Mouse (Mus musculus) lung, postnatal 25 days (tissue): Measurements from ENCODE around the gene Nptn.

Experiments
- DNase-seq: peaks from one replicate; pipeline ENCODE4 v3.0.0; 2022; ENCODE audit warnings: low spot score

The Nptn gene

DNA sequence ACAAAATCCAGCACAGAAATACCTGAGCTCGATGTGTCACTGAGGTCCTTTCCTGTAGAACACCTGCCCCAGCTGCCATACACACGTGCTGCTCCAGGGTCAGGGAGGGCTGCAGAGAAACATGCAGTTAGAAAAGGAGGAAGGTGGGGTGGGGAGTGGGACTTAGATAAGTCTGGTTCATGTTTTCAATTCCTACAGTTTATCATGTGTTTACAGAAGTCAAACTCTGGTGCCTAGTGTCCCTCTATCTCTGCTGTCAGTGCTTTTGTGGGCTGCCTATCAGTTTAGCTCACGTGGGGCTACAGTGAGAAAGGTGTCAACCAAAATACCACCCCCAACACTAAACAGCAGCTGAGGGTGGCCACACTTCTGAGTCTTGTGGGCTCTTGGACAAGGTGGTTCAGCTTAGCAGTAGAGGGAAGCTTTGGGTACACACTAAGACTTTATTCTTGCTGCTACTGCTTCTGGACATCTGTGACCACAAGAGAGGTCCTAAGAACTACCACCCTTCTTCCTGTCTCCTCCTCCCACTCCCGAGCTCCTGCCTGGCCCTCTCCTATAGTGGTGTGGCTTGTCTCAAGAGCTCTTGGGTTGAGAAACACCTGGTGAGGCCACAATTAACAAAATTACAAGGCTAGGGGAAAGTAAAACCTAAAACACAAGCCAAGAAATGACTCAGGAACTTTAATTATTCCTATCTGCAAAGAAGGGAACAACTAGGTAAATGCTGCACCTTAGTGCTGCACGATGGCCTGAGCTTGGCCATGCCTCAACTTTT is 75.9 kb downstream of the Nptn start:
- peak; percentile 19 for DNase-seq

DNA sequence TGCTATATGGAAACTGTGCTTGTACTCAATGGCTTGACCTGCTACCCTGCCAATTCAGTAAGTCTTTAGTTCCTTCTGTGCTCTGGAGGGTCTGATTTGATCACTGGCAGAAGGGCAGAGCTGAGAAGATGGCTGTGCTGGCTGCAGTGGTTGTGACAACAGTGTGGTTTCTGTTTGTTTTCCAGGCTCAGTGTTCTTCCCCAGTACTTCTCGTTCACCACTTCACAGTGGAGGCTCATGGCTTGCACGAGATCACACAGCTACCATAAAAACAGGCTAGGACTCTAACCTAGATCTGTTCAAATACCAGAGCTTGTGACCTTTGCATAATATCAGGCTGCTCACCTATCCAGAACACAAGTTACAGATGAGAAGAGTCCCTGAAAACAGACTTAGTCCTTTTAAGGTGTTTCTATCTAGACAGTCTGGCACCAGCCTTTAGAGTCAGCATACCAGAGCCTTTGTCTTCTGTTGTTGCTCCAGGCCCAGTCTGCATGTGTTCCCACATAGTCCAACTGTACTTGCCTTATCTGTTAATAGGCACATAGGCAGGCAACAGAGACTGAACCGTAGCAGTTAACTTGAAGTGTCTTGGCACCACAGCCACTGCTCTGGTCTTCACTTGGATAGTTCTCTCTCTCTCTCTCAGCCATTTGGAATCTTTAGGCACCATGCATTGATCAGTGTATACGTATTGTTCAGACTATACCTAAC is 76.7 kb downstream of the Nptn start:
- DNase-seq = no peak

DNA sequence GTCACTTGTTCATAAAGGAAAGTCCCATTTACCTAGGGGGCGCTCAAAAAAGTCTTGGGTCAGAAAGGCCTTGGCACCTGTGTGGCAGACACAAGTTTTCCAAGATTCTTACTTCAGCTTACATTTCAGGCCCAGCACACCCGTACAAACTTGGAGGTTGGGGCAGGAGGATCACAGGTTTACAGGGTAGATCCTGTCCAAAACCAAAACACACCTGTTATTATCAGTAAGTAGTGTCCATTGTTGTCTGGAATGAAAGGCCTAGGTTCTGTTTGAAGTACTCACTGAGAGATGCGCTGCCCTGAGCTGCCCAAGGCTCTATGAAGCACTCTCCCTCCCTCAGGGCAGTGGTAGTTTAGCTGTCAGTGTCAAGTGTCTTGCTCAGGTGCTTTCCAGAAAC is 77.3 kb downstream of the Nptn start:
- DNase-seq = no peak

DNA sequence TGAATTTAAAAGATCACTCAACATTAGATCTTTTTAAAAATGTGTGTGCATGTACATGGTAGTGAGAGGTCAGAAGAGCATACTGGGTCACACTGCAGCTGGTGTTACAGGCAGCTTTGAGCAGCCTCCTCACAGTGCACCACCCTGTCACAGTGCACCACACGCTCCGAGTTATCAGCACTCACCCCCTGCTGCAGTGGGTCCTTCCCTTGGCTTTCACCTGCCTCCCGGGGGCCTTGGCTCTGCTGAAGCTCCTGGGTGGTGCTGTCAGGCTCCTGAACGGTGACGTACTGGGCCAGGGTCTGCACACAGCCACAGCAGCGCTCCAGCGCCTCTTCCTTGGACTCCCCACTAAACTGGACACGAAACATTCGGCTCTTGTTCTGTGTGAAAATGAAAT is 77.9 kb downstream of the Nptn start:
- DNase-seq = no peak

DNA sequence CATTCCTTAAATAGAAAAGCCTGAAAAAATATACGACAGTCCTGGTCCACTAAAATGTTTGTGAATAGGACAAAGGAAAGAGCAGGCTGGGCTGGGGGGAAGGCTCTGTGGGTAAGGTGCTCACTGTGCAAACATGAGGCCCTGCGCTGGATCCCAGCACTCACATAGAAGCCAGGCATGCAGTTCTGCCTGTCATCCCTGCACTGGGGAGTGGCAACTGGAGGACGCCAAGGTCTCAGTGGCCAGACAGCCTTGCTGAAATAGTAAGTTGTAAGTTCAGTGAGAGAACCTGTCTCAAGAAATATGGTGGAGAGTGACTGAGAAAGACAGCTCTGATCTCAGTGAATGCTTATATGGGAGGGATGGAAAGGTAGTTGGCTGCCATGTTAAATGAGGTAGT is 78.6 kb downstream of the Nptn start:
- no peak for DNase-seq

DNA sequence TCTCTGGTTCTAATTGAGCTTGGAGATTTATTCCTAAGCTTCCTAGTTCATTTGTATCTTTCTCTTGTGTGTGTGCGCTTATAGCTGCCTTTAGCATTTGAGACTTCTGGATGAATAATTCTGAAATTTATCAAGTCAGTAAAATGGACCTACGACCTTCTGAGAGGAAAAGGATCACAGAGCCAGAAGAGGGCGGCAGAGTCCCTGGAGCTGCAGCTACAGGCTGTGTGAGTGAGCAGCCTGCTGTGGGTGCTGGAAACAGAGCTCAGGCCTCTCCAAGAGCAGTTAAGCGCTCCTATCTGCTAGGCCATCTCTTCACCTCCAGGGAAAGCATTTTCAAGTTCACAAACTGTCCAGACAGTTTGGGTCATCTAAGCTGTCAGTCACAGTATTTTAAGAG is 80.0 kb downstream of the Nptn start:
- no peak for DNase-seq

DNA sequence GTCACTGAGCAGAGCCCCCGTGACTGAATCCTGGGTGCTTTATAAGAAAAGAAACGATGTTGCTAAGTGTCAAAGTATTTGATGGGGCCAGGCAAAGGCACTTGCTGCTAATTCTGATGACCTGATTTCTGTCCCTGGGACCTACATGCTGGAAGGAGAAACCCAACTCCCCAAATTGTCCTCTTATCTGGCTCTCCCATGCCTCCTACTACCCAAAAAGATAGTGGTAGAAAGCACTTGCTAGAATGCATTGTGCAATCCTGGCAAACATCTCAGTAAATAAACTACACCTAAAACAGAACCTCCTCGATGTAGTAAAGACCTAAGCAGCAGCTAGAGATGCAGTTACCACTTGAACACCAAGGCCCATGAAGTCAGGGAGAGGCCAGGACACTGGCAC is 80.8 kb downstream of the Nptn start:
- DNase-seq = no peak

DNA sequence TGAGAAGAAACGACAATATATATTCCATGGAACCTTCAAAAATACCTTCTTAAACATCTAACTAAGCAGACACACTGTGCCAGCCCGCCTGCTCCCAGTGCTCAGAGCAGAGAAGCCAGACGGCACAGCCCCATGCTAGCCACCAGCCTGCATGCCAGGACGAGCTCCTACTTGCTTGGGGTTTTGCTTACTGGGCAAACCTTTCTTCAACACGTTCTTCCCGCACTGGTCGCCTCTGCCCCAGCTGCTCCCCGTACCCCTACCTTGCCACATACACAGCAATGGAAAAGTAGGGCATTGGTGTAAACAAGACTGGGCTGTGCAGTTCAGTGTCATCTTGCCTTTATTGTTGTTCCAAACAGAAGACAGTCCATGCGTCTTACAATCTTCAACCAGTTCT is 83.5 kb downstream of the Nptn start:
- DNase-seq = no peak

DNA sequence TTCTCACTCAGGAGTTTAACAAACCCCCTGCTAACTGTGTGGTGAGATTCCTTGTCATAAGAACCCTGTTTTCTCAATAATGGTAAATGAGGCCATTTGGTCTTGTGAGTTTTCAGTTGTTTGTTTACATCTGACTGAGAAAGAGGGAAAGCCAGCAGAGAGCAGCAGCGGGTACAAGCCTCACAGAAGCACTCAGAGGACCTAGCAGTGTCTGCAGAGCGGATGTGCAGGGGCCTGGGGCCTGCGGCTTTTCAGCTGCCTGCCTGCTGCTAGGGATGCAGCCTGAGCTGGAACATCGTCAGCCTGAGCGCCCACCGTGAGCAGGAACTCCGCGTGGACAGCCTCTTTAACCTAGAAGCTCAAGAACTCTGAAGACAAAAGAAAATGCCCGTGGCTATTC is 84.2 kb downstream of the Nptn start:
- DNase-seq = no peak

DNA sequence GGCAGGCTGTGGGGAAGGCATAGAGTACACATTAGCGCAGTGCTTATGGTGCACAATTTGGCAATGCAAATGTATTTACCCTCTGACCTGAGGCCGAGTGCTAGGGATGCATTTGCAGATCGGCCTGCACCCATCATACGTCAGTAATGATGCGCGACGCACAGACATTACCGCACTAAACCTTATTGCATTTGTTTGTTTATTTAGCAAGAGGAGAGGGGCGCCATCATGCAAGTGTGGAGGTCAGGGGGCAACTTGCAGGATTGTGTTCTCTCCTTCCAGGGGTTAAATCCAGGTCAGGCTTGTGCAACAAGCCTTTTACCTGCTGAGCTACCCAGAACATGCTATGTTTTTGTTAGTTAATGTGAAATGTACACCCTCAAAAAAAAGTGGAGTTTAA is 85.2 kb downstream of the Nptn start:
- no peak for DNase-seq

DNA sequence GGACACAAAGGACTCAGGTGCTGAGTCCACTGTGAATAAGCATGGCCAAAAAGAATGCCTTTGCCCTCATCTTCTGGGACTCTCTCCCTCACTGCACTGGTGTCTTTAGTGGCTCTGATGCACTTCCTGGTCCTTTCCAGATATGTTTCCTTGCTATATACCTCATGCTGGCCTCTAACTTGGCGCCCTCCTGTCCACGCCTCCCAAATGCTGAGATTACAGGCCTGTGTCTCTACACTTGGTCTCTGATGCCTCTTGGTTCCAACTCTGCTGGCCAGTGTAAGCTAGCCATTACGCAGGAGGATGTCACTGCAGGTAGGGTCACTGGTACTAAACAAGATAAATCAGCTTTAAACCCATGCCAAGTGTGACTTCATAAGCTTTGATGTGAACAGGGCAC is 86.1 kb downstream of the Nptn start:
- DNase-seq = no peak

DNA sequence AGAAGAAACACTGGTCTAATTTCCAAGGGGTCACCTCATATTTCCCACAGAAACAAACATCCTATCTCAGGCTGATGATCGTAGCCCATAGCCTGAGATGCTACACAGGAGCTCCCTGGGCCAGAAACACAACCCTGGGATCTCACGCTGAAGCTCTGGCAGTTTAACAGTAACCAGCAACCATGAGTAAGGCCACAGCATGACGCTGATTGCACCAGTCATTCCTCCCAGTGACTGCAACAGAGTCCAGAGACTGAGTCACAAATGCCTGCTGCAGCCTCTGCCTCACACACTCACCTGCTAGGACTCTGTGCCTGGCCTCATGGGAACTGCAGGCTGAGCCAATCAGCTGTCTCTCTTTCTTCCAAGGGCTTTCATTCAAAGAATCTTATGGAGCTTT is 87.0 kb downstream of the Nptn start:
- DNase-seq = no peak

DNA sequence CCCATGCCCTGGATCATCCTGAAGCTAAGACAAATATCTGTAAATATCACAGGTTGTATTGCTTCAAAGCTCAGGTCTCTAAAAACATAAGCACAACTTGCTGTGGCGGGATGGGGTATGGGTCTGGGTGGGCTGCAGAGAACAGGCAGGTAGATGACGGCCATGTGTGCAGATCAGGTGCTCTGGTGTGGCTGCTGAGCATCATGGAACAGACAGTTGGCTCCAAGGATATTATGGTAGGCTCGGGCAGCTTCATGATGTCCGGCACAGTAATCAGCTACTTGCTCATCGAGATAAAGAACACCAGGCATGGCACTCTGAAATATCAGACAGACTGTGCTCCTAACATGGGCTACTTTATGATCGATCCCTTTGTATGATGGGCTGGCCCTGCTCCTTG is 87.8 kb downstream of the Nptn start:
- no peak for DNase-seq

DNA sequence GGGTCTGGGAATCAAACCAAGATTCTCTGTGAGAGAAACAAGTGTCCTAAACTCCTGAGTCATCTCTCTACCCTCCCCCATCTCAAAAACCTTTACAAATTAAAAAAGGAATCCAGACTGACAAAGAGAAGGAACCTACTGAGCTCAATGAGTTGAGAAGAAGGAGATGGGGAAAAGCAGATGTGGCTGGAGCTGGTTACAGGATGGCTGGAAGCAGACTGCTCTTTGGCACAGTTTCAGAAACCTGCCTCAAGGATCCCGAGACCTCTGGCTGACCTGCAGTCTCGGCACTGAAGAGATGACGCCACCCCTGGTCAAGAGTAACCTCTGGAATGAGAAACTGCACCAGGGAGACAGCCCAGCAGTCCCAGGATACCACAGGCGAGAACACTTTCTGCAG is 90.4 kb downstream of the Nptn start:
- peak; percentile 50 for DNase-seq

DNA sequence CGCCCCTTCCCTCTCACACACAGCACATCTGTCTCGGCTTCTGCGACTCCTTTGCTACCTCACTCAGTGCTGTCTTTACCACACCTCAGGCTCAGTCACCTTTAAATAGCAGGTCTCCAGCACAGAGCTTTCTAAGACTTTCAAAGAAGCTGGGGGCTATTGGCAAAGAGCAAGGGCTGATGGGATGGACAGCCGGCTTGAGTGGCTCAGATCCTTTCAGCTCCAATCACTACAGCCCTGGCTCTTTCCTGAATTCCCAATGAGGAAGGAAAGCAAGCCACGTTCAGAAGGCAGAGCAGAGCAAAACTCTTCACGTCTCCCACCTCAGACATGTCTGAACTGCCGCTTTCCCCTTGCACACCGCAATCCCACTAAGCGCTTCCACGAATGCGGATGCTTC is 92.7 kb downstream of the Nptn start:
- DNase-seq = no peak

DNA sequence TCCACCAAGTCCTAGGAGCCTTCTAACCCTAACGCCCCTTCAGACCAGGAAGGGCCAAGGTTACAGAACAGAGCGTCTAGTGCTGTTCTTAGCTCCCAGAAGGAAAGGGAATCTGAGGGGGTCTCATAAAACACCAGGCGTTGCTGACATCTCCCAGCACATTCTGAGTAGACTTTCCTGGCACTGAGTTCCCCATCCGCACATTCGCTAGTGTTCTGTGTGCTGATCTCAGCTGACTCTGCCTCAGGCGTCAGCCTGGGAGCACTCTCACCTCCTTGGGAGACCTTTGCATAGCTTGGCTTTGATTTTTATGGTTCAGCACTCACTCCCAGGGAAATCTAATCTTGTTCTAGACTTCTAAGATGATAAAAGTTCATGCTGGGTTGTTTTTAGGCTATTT is 93.3 kb downstream of the Nptn start:
- no peak for DNase-seq

DNA sequence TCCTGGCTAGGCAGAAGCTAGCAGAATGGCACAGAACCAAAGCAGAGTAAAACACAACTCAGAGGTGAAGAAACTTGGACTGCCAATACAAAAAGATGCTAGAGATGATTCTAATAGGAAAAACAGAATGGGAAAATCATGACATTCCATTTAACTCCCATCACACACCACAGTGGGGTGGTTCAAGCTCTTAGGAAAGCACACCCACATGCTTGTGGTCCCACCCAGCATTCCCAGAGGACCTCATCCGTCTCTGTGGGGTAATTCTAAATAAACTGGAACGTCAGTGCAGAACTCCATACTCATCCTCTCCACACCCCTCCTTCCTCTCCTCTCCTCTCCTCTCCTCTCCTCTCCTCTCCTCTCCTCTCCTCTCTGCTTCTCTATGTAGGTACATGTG is 99.4 kb downstream of the Nptn start:
- no peak for DNase-seq

DNA sequence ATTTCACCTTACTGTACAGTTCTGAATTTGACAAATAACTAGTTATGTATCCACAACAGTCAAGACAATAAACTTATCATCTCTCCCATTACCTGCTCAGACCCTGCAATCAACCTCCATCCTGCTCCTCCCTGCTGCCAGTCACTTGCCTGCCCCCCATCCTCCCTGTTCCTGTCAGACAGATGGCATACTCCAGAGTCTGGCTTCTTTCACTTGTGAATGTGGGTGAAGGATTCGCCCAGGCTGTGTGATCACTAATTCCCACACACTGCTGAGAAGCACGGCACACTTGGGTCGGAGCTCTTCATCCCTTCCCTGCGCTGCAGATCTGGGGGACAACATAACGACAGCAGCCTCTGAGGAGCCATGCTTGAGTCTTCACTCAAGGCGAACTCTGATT is 100.1 kb downstream of the Nptn start:
- DNase-seq = no peak

DNA sequence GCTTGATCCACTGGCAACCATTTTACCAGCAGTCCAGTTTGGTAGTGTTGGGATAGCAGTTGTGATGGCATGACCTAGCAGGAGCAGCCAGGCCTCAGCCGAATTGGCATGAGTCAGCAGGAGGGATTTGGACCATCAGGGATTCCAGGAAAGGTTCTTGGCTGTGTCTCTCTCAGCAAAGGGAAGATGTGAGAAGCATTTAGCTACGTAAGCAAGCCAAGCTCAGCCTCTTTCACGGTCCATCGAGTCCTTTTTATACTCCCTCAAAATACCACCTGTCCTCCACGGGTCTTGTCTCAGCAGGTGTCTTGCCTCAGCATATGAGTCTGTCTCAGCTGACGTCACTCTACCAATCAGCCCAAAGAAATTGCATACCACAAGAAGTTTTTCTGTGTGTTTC is 101.3 kb downstream of the Nptn start:
- DNase-seq = no peak

DNA sequence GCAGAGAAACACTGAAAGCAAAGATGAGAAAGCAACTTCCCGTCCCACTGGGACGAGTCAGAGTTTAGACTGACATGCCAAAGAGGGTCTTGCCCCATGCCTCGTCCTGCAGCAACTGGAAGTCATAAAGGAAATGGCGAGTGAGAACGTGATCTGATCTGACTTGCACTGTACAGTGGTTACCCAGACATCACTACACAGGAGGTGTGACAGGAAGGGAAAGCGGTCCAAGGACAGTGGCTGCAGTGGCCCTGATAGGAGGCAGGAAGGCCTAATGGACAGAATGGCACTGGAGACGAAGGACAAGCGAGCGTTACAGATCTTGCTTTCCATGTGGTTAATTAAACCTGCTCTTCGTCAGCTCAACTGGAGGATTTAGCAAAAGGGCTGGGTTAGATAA is 103.2 kb downstream of the Nptn start:
- DNase-seq = no peak

DNA sequence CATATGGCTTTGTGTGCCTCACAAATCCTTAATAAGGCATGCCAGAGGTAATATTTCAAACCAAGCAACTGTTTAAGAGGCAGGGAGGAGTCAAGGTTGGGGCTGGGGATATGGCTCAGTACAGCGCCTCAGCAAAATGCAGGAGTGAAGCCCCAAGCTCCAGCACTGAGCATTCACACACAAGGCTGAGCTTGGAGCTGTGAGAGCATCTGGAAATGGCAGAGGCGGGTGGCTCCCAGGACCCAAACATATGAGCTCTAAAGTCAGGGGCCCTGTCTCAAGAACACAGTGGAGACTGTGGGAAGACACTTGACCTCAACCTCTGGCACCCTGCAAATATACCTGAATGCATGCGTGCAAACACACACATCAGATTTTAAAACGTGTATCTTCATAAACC is 106.0 kb downstream of the Nptn start:
- DNase-seq = no peak

DNA sequence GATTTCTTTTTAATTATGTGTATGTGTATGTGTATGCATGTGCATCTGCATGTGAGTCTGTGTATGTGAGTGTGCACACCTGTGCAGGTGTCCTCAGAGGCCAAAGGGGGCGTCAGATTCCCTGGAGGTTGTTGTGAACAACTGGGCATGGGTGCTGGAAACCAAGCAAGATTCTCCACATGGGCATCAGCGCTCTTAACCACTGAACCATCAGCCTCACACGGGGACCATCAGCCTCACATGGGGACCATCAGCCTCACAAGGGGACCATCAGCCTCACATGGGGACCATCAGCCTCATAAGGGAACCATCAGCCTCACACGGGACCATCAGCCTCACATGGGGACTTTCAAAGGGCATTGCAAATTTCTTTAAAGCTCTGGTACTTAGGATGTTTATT is 108.7 kb downstream of the Nptn start:
- no peak for DNase-seq

DNA sequence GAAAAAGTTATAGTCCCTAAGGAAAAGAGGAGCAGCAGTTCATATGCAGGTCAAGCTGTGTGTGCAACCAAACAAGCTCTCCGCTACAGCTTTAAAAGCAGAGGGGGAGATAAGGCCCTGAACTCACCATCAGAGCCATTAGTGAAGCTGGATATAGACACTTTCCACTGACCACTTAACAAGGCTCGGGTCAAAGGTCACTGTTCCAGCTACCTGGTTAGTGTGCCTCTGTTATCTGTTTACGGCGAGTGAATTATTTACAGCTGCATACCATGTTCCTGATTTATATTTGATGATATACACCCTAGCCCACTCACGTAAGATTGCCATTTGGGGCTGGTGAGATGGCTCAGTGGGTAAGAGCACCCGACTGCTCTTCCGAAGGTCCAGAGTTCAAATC is 109.4 kb downstream of the Nptn start:
- no peak for DNase-seq

DNA sequence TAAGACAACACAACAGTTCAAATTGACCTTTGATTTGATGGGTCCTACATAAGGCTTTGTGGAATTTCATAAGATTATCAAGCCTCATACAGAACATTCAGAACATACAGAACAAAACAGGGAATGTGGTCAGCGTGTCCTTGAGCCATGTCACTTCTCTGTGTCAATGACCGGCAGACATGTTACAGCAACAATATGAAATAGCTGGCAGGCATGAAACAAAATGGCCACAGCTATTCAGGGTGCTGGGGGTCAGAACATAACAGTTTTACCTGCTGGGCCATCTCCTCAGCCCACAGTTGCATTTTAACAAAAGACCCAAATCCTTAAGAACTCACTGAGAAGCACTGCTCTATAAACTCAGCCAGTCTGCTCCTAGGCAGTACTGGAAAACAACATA is 116.4 kb downstream of the Nptn start:
- no peak for DNase-seq
